Mouse (Mus musculus) yolk sac, embryonic 10.5 days (tissue): ENCODE results near the gene Tti1.

Source experiments
- DNase-seq: peaks from one replicate; pipeline ENCODE4 v3.0.0-alpha.2; 2017; ENCODE audit warnings: low spot score

Tti1 gene

DNA sequence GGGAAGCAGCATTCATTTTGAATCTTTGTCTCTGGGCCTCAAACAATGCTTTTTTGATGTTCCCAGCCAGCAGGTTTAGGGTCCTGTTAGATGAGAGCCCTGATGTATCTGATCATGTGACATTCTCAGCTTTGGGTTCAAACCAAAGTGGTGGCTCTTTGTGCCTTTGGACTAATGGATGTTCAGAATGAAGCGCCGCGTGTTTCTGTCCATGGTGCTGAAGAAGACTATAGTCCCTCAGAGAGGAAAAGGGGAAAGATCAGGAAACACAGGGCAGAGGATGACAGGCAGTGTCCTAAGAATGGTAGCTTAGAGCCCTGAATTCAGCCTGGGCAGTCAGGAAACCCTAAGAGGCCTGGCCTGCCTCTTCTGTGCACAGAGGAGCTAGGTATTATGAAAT, 57.6 kb downstream of the Tti1 start:
- DNase-seq: peak; percentile 74

DNA sequence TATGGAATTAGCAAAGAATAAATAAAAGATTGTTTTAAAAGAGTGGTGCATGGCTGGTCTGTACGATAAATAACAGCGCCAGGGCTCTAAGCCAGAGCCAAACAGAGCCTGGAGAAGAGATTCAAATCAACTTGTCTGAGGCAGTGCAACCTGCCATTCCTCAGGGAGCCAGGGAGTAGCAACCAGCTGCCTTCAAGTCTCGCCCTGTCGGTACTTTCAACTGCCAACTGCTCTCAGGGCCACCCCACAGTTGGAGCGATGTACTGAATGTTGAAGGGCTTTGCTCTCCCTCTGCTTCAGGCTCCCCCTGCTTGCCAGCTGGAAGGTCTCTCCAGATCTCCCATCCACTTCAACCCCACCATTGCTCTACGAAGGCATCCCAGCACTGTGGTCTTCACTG, 58.1 kb downstream of the Tti1 start:
- DNase-seq: no peak

DNA sequence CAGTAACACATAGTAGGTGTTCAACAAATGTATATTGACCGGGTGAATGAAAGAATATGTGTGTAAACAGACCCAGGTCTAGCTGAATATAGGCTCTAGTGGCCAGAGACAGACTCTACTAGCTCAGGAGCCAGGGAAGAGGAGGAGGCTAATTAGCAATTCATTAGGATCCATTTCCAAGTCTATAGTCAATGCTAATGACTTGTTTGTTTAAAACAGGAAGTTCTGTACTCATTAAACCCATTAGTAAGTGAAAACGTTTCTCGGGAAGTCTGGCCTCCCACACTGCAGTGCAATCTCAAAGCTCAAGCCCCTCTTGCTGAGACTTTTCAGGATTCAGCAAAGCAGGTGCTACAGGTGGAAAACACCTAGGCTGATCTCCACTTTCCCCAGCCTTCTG, 60.4 kb downstream of the Tti1 start:
- DNase-seq: no peak

DNA sequence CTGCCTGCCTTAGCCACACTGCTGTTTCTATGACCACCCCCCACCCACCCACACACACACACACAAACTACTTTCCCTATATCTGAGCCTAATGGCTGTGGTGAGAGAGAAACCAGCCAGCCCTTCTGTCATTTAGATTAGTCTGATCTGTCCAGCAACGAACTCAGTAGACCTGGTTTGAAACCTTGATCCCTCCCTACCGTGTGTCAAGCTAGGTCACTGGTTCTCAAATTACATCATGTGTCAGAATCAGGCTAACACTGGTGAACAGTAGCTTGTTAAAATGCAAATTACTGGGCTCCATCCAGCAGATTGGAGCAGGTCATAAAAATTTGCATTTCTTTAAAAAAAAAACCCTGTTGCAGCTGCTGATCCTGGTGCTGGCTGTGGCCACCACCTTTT, 70.5 kb downstream of the Tti1 start:
- DNase-seq: no peak

DNA sequence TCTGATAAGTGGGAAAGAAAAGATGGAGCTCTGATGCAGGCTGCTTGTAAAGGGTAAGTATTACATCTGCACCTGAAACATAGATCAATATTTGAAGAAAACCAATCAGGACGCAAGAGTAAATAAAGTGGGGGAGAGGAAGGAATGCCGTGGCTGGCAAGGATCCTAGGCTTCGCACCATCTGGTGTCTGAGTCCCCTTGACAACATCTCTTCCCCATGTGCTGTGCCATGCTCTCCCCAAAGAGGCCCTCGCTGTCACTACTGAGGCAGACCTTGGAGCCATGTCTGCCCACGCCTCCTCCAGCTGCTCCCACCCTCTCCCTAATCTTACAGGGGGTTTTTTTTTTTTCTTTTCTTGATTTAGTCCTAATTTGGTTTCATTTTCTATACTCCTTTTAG, 74.3 kb downstream of the Tti1 start:
- DNase-seq: no peak

DNA sequence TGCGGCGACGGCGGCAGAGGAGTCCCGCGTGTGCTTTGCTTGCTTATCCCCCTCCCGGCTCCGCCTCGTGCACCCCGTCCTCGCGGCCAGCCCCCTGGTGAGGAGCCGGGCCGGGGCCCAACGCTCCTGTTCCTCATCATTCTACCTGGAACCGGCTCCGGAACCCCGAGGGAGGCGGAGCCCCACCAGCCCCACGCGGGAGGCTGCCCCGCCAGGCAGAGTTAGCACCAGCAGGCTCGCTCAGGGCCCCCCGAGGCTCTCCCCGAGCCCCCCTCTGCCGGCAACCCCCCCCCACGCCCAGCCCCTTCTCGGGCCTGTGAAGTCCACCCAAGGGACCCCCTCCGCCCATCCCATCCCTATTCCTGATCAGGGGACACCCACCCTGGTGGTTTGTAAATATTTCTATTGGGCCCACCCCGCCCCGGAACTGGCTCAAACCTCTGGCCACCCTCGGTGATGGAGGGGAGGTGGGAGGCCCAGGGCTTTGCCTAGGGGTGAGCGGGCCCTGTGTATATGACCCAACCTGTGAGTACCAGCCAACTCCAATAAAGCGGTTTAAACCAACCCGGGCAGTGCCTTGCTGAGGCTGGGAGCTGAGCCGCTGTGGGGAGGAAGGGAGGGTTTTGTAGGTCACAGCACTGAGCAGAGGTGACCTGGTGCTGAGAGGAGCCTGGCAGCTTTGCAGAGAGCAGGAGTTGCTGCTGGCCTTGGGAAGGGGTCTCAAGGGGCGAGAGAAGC, 83.9 kb downstream of the Tti1 start:
- no peak for DNase-seq

DNA sequence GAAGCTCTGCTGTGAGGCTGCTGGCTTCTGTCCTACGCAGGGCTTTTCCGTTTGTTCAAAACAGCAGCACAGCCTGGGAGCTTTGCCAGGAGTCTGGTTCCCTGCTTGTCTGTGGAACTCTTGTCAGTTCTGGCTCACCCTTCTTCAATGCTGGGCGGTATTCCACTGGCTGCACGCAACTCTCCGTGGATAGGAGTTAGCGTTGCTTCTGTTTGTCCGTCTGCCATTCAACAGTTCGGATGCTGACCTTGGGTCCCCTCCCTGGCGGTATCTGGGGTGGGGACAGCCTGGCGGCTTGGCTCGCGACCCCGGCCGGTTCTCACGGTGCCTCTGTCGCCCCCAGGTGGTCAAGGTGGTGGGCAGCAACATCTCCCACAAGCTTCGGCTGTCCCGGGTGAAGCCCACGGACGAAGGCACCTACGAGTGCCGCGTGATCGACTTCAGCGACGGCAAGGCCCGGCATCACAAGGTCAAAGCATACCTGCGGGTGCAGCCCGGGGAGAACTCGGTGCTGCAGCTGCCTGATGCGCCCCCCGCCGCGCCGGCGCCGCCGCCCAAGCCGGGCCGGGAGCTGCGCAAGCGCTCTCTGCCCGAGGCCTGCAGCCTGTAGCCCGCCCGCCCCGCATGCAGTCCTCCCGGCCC, 84.6 kb downstream of the Tti1 start:
- DNase-seq: peak; percentile 72

DNA sequence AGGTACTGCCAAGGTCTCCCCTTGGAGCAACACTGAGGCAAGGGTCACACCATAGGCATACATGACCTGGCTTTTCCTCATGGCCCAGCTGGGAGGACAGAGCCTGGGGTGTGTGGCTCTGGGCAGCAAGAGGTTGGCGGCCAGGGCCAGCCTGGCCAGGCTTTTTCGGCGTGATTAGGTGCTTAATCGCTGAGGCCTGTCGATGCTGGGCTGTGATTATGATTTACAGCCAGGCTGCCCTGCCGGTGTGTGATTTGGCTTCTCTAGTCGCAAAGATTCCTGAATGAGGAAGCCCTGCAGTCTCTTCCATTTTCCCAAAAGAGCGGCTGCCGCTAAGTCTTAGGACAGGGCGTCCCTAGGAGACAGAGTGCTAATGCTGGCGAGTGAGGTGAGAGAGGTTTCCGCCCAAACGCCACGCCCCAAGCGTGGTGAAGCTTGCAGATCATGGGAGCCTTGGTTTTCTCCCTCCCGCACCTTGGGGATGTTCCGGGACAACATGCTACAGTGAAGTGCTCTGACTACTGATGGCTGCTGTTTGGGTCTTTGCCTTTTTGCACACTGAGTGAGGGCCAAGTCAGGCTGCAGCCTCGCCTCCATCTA, 87.5 kb downstream of the Tti1 start:
- DNase-seq: no peak

DNA sequence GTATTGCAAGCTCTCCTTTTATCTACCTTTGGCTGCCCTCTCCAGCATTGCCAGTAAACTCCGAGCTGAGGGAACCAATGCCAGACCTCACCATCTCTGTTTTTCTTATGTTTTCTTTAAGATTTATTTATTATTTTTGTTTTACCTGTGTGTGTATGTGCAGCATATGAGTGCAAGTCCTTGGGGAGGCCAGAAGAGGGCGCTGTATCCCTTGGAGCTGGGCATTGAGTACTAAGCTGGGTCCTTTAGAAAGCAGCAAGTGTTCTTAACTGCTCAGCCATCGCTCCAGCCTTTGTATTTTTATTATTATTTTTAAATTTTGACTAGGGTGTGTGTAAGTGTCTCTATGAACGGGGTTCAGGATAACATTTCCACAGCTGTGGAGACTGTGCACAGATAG, 91.6 kb downstream of the Tti1 start:
- no peak for DNase-seq

DNA sequence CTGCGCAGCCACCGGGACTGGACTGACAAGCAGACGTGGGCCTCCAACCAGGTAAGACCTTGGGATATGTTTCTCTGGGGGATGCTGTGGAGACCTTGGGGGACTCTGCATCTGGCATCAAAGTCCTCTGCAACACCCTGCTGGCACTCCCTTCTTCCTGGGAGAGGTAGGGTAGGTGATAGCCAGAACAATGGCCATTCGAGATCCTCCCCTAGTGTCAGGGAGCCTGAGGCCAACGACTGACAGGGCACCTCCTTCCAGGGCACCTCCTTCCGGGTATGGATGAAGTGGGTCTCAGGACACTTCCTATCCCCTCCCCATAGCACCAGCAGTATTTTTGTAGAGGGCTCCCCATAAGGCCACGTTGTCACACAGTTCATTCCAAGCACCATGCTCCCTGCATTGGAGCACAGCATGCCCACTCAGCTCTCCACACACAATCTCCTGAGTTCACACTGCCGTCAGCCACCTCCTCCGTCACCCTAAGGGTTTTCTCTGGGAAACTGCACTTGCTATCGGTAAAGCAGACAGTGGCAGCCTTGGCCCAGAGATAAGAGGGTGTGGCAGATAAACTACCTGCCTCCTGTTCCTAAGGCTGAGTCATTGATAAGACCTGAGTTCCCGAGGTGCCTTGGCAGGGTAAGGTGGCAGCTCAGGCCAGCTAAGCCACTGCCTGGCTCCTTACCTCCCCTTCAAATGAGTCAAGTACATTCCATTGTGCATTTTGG, 92.6 kb downstream of the Tti1 start:
- DNase-seq: no peak

DNA sequence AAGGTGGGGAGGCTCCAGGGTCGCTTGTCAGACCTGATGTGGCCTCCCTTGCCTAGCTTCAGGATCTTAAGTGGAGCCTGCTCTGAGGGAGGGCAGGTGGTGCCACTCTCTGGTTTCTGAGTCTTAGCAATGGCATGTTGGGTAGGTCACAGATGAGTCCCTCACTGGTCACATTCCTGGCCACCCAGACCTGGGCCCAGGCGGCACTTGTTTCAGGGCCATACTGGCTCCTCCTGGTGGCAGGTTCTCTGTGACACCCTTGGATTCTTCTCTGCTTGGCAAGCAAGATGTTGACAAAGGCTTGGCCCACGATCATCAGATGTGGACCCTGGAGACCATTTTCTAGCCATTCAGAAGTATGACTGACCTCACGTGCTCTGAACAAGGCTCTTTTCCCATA, 95.6 kb downstream of the Tti1 start:
- no peak for DNase-seq
